Mouse (Mus musculus): ENCODE measurements at regions not wholly inside any gene's neighbourhood (a gene's known extent, or its start where the extent isn't known, plus 50 kb on each side); places are given as distances from the start of the nearest gene placed in this dataset.

DNA sequence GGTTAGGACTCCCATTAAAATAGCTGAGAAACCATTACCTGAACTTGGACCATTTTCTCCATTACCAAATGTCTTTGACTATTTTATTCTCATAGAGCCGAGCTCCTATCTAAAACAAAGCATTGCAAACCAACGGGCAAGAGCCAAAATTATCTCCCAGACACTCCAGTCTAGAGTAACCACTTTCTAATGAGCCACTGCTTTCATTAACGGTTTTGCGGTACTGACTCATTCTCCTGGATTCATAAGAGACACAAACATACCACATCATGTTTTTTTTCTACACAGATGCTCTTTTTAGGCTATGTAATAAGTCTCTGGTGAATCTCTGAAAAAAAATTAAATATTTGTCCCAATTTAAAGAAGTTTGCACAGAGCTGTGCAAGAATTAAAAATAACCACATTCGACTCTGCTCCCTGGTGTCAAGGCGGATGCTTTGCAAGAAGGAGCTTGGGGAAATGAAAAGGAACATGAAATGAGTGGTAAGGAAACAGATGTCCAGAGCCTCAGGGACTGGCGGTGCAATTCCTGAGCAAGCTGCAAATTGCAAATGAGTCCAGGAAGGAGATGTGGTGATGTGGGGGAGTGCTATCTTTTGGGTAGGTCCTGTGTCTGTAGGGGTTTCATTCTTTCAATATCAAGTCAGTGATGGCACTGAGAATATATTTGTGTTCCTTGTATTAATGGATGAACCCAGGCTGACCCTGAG, 143.8 kb upstream of the Phactr1 start:
- TF ChIP-seq POLR2A (IDR thresholded peaks at IDR 0.05; ENCODE audit: low read depth, low read length) (no peak), CTCF (conservative IDR thresholded peaks at IDR 0.05; ENCODE audit: insufficient read depth, insufficient read length, low read depth, low read length) (no peak)
